ENCODE assay signal across 8 mouse cellular contexts in genomic region chr2:164857842-164858553, GRCm38 (mm10). TPM values are rescaled to one million over a fixed set of nuclear protein-coding genes. Genes with fewer than 3 reads are reported as not detected.
DNase-seq lines count a peak whose midpoint lies in the region; ATAC-seq and TF ChIP-seq lines count a peak whose summit lies in the region.

No protein-coding gene starts in this region.

- H3K4me3 ChIP-seq in lung, adult 2 months (replicated peaks; ENCODE audit: extremely low read depth, low read depth, low read length) = peak overlapping the region; percentile 89
- H3K4me3 ChIP-seq in embryonic facial prominence, embryonic 15.5 days (replicated peaks) = peak overlapping the region; percentile 61
- H3K4me3 ChIP-seq in limb, embryonic 12.5 days (replicated peaks) = peak overlapping the region; percentile 53
- H3K4me3 ChIP-seq in small intestine, adult 2 months (ENCODE audit: low read depth, low read length) = peak overlapping the region; percentile 59

- peak overlapping the region; percentile 97 for H3K4me2 ChIP-seq in embryonic facial prominence, embryonic 15.5 days (replicated peaks)
- H3K4me2 ChIP-seq in limb, embryonic 12.5 days = peak overlapping the region; percentile 95

- peak overlapping the region; percentile 39 for H3K9ac ChIP-seq in embryonic facial prominence, embryonic 15.5 days
- H3K9ac ChIP-seq in limb, embryonic 12.5 days (replicated peaks) = peak overlapping the region; percentile 61

- no peak for TF ChIP-seq CTCF in lung, adult 2 months (IDR thresholded peaks at IDR 0.05; ENCODE audit: insufficient read depth, low read length)
- no peak for TF ChIP-seq CTCF in small intestine, adult 2 months (IDR thresholded peaks at IDR 0.05; ENCODE audit: extremely low read depth, insufficient read length, insufficient replicate concordance, low read depth, low read length)

- ATAC-seq in embryonic facial prominence, embryonic 15.5 days (ENCODE audit: insufficient number of reproducible peaks, low FRiP score, low TSS enrichment, low read depth) = no peak
- ATAC-seq in limb, embryonic 12.5 days (ENCODE audit: insufficient number of reproducible peaks, insufficient read depth, low FRiP score, low TSS enrichment, low read depth) = no peak; the same call in 1 of the 2 replicates

- TF ChIP-seq POLR2A in lung, adult 2 months (IDR thresholded peaks at IDR 0.05; ENCODE audit: borderline replicate concordance, extremely low read depth, low read depth, low read length) = no peak
- TF ChIP-seq POLR2A in small intestine, adult 2 months (IDR thresholded peaks at IDR 0.05; ENCODE audit: low read depth, low read length) = no peak

- 14% methylated on average over 19 of the region's 19 CpGs for WGBS in lung, adult 2 months
- WGBS in embryonic facial prominence, embryonic 15.5 days = 3% methylated on average over 19 of the region's 19 CpGs
- WGBS in limb, embryonic 12.5 days = 4% methylated on average over 19 of the region's 19 CpGs
- 26% methylated on average over 19 of the region's 19 CpGs for WGBS in small intestine, adult 2 months

- H3K9me3 ChIP-seq in embryonic facial prominence, embryonic 15.5 days (replicated peaks) = no peaks in the 10 kb centered on the region
- H3K9me3 ChIP-seq in limb, embryonic 12.5 days = no peaks in the 10 kb centered on the region

- DNase-seq in lung, adult 2 months = no peak
- no peak for DNase-seq in lung, postnatal 25 days (ENCODE audit: low spot score)
- no peak for DNase-seq in urinary bladder, adult 2 months (ENCODE audit: low spot score)
- no peak for DNase-seq in Muller cell, postnatal 12 days (ENCODE audit: inconsistent ontology term)
- no peak for DNase-seq in cerebellum, postnatal 4 days (ENCODE audit: low spot score in 2 of 2)

- H3K27ac ChIP-seq in embryonic facial prominence, embryonic 15.5 days (replicated peaks) = peak overlapping the region; percentile 88
- no peak overlapping the region for H3K27ac ChIP-seq in limb, embryonic 12.5 days
- H3K27ac ChIP-seq in small intestine, adult 2 months (ENCODE audit: insufficient read depth, low read depth, low read length) = no peak overlapping the region

- peaks cover 11% of the 10 kb centered on the region for H3K27me3 ChIP-seq in embryonic facial prominence, embryonic 15.5 days
- peaks cover 66% of the 10 kb centered on the region for H3K27me3 ChIP-seq in limb, embryonic 12.5 days
- peaks cover 18% of the 10 kb centered on the region for H3K27me3 ChIP-seq in small intestine, adult 2 months (ENCODE audit: control insufficient read depth, insufficient read depth, low read length)

- H3K4me1 ChIP-seq in lung, adult 2 months (ENCODE audit: control insufficient read depth, insufficient read depth, low read length) = peaks cover 26% of the 10 kb centered on the region
- H3K4me1 ChIP-seq in embryonic facial prominence, embryonic 15.5 days = peaks cover 48% of the 10 kb centered on the region
- peaks cover 34% of the 10 kb centered on the region for H3K4me1 ChIP-seq in limb, embryonic 12.5 days (replicated peaks)
- H3K4me1 ChIP-seq in small intestine, adult 2 months (ENCODE audit: control insufficient read depth, insufficient read depth, insufficient read length, low read length) = peaks cover 11% of the 10 kb centered on the region

- 0 out of 2 replicates have a peak, but pooled peaks cover 3% of the 10 kb centered on the region for H3K36me3 ChIP-seq in embryonic facial prominence, embryonic 15.5 days
- H3K36me3 ChIP-seq in limb, embryonic 12.5 days = no peaks in the 10 kb centered on the region
- no peaks in the 10 kb centered on the region for H3K36me3 ChIP-seq in small intestine, adult 2 months (ENCODE audit: control insufficient read depth, insufficient read depth, low read length)

RNA-seq across cellular contexts. Expression of gene Pltp, which starts 0.5 kb away (rescaled TPM):
- 873 and 1,096 TPM in 2 replicates for polyA plus RNA-seq in lung, adult 2 months (2012; rRNA removed)
- polyA plus RNA-seq in embryonic facial prominence, embryonic 15.5 days (2015; fragmentation: Nextera tagmentation; extraction: Ambion mirVana) = 66.8 and 77.0 TPM in 2 replicates
- 32.6 and 37.0 TPM in 2 replicates for polyA plus RNA-seq in limb, embryonic 12.5 days (2016; fragmentation: Nextera tagmentation; extraction: Ambion mirVana)
- 20.9 and 34.2 TPM in 2 replicates for polyA plus RNA-seq in small intestine, adult 2 months (2012; rRNA removed)
- polyA plus RNA-seq in urinary bladder, adult 2 months (2012; rRNA removed) = 247 and 252 TPM in 2 replicates

RNA-seq across cellular contexts. Expression of gene Pcif1, which starts 21.1 kb away (rescaled TPM):
- polyA plus RNA-seq in lung, adult 2 months (2012; rRNA removed) = 42.9 and 44.3 TPM in 2 replicates
- polyA plus RNA-seq in embryonic facial prominence, embryonic 15.5 days (2015; fragmentation: Nextera tagmentation; extraction: Ambion mirVana) = 65.7 and 74.8 TPM in 2 replicates
- 82.6 and 97.6 TPM in 2 replicates for polyA plus RNA-seq in limb, embryonic 12.5 days (2016; fragmentation: Nextera tagmentation; extraction: Ambion mirVana)
- 22.8 and 30.3 TPM in 2 replicates for polyA plus RNA-seq in small intestine, adult 2 months (2012; rRNA removed)
- 27.8 and 29.4 TPM in 2 replicates for polyA plus RNA-seq in urinary bladder, adult 2 months (2012; rRNA removed)

RNA-seq across cellular contexts. Expression of gene Neurl2, which starts 24.7 kb away (rescaled TPM):
- polyA plus RNA-seq in lung, adult 2 months (2012; rRNA removed) = 14.8 and 17.9 TPM in 2 replicates
- 8.5 and 9.0 TPM in 2 replicates for polyA plus RNA-seq in embryonic facial prominence, embryonic 15.5 days (2015; fragmentation: Nextera tagmentation; extraction: Ambion mirVana)
- 6.3 and 6.8 TPM in 2 replicates for polyA plus RNA-seq in limb, embryonic 12.5 days (2016; fragmentation: Nextera tagmentation; extraction: Ambion mirVana)
- 1.7 and 3.1 TPM in 2 replicates for polyA plus RNA-seq in small intestine, adult 2 months (2012; rRNA removed)
- 12.5 and 15.3 TPM in 2 replicates for polyA plus RNA-seq in urinary bladder, adult 2 months (2012; rRNA removed)

RNA-seq across cellular contexts. Expression of gene Ctsa, which starts 25.3 kb away (rescaled TPM):
- 289 and 294 TPM in 2 replicates for polyA plus RNA-seq in lung, adult 2 months (2012; rRNA removed)
- 174 and 175 TPM in 2 replicates for polyA plus RNA-seq in embryonic facial prominence, embryonic 15.5 days (2015; fragmentation: Nextera tagmentation; extraction: Ambion mirVana)
- polyA plus RNA-seq in limb, embryonic 12.5 days (2016; fragmentation: Nextera tagmentation; extraction: Ambion mirVana) = 103 and 107 TPM in 2 replicates
- 156 and 235 TPM in 2 replicates for polyA plus RNA-seq in small intestine, adult 2 months (2012; rRNA removed)
- polyA plus RNA-seq in urinary bladder, adult 2 months (2012; rRNA removed) = 200 and 235 TPM in 2 replicates

RNA-seq across cellular contexts. Expression of gene Spata25, which starts 29.7 kb away (rescaled TPM):
- polyA plus RNA-seq in lung, adult 2 months (2012; rRNA removed) = 0.54 and 1.1 TPM in 2 replicates
- not detected in 2 replicates for polyA plus RNA-seq in embryonic facial prominence, embryonic 15.5 days (2015; fragmentation: Nextera tagmentation; extraction: Ambion mirVana)
- not detected in 2 replicates for polyA plus RNA-seq in limb, embryonic 12.5 days (2016; fragmentation: Nextera tagmentation; extraction: Ambion mirVana)
- polyA plus RNA-seq in small intestine, adult 2 months (2012; rRNA removed) = not detected in 2 replicates
- polyA plus RNA-seq in urinary bladder, adult 2 months (2012; rRNA removed) = 0.13 TPM in 1 of 2 replicates, not detected in the other
